Mouse (Mus musculus) c-Kit-negative CD71-positive TER-119-positive erythroid progenitor cells, embryonic 14.5 days (primary cell): ENCODE results near the gene Gfod2.

ENCODE experiments used
- DNase-seq: peaks from one replicate; pipeline ENCODE4 v3.0.0-alpha.2; 2013; ENCODE audit warnings: low read depth, low spot score

Gene Gfod2

GRCm38 (mm10) chr8:105685796-105686308 is 72.6 kb downstream of the Gfod2 start, which contains the start of gene Carmil2:
TSS of gene Carmil2 (plus strand) at chr8:105686274.
- no peak for DNase-seq

- DNase-seq = no peak
These were observed 73.1 kb downstream of the Gfod2 start for GRCm38 (mm10) chr8:105685325-105685724.

- no peak for DNase-seq
These were observed 80.6 kb downstream of the Gfod2 start for GRCm38 (mm10) chr8:105677891-105678290.
